9 mouse cellular contexts compared by ENCODE assay signal in the genomic region with DNA sequence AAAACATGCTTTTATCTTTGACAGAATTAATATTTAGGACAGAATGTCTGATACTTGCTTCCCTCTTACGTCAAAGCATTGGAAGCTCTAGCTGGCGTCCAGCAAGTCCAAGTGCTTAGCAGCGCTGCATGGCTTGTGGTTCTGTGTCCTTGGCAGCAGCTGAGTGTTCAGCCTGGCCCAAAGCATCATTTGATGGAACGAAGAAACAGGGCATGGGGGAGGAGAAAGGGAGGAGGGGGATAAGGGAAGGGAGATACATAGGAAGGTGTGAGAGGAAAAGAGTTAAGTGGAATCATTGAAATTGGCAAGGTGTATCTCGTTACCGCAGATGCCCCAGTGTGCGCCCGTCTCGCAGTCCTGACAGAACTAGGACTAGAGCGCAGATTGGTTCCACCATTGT.
DNase-seq lines count a peak whose midpoint lies in the region; ATAC-seq lines count a peak whose summit lies in the region.
"Had no signal": no experiment of that assay in that cellular context is flagged by ENCODE, and none has a peak within 500 bp of the region (broad histone marks: within the 10 kb centered on the region; RNA-seq: fewer than 3 reads in every experiment).

No protein-coding gene starts in this region.

- no peak overlapping the region for H3K9ac ChIP-seq in heart, embryonic 16.5 days (ENCODE audit: low read length)
- H3K9ac ChIP-seq in forebrain, embryonic 15.5 days (replicated peaks) = no peak overlapping the region
- H3K9ac ChIP-seq in intestine, embryonic 16.5 days (ENCODE audit: low read depth, low read length) = no peak overlapping the region
- H3K9ac ChIP-seq: liver, embryonic 15.5 days had no signal

- H3K4me3 ChIP-seq in heart, embryonic 16.5 days (ENCODE audit: low read length) = no peak overlapping the region
- no peak overlapping the region for H3K4me3 ChIP-seq in forebrain, embryonic 15.5 days
- no peak overlapping the region for H3K4me3 ChIP-seq in intestine, embryonic 16.5 days (ENCODE audit: low read length)
- H3K4me3 ChIP-seq: liver, embryonic 15.5 days had no signal

- peaks cover 20% of the 10 kb centered on the region for H3K4me1 ChIP-seq in heart, embryonic 16.5 days (ENCODE audit: control insufficient read depth, insufficient read depth, low read length)
- H3K4me1 ChIP-seq in forebrain, embryonic 15.5 days = no peaks in the 10 kb centered on the region
- no peaks in the 10 kb centered on the region for H3K4me1 ChIP-seq in intestine, embryonic 16.5 days (ENCODE audit: control insufficient read depth, insufficient read depth, low read length)
- H3K4me1 ChIP-seq: liver, embryonic 15.5 days had no signal

- ATAC-seq in heart, embryonic 16.5 days (replicated peaks; ENCODE audit: extremely low read depth, insufficient read depth, low FRiP score) = no peak
- ATAC-seq in forebrain, embryonic 15.5 days (replicated peaks) = no peak
- ATAC-seq in intestine, embryonic 16.5 days = no peak

- intact Hi-C loops in left cerebral cortex, postnatal 4 days (cut with DNase I) = no loop called here

- no peaks in the 10 kb centered on the region for H3K9me3 ChIP-seq in heart, embryonic 16.5 days (replicated peaks; ENCODE audit: control insufficient read depth, low read length)
- no peaks in the 10 kb centered on the region for H3K9me3 ChIP-seq in forebrain, embryonic 15.5 days
- no peaks in the 10 kb centered on the region for H3K9me3 ChIP-seq in intestine, embryonic 16.5 days (ENCODE audit: control insufficient read depth, low read length)
- H3K9me3 ChIP-seq: liver, embryonic 15.5 days had no signal

- H3K27me3 ChIP-seq in heart, embryonic 16.5 days (ENCODE audit: control insufficient read depth, insufficient read depth, low read length) = no peaks in the 10 kb centered on the region
- no peaks in the 10 kb centered on the region for H3K27me3 ChIP-seq in forebrain, embryonic 15.5 days
- no peaks in the 10 kb centered on the region for H3K27me3 ChIP-seq in intestine, embryonic 16.5 days (replicated peaks; ENCODE audit: control insufficient read depth, insufficient read depth, low read length)
- H3K27me3 ChIP-seq: liver, embryonic 15.5 days had no signal

- H3K27ac ChIP-seq in heart, embryonic 16.5 days (ENCODE audit: low read length) = peak overlapping the region; percentile 37; the same call in 1 of the 2 replicates
- H3K27ac ChIP-seq in forebrain, embryonic 15.5 days (replicated peaks) = no peak overlapping the region
- H3K27ac ChIP-seq in intestine, embryonic 16.5 days (ENCODE audit: low read length) = no peak overlapping the region
- H3K27ac ChIP-seq: liver, embryonic 15.5 days had no signal

- peak; percentile 11 for DNase-seq in left cerebral cortex, postnatal 4 days
- no peak for DNase-seq in left cerebral cortex, adult 11 months (ENCODE audit: low spot score)
- DNase-seq in cerebellum, postnatal 14 days = peak; percentile 64 to 80
- peak; percentile 36 for DNase-seq in lung, postnatal 36 days
- no peak for DNase-seq in frontal cortex, postnatal 25 days (ENCODE audit: low spot score in 2 of 2)

- H3K4me2 ChIP-seq in heart, embryonic 16.5 days (ENCODE audit: low read depth, low read length) = peak overlapping the region; percentile 16; the same call in 1 of the 2 replicates
- no peak overlapping the region for H3K4me2 ChIP-seq in forebrain, embryonic 15.5 days (replicated peaks)
- H3K4me2 ChIP-seq in intestine, embryonic 16.5 days (ENCODE audit: low read depth, low read length) = no peak overlapping the region
- H3K4me2 ChIP-seq: liver, embryonic 15.5 days had no signal

- WGBS in heart, embryonic 16.5 days = 75% methylated on average over 10 of the region's 10 CpGs
- WGBS in forebrain, embryonic 15.5 days = 78% methylated on average over 10 of the region's 10 CpGs
- 84% methylated on average over 10 of the region's 10 CpGs for WGBS in intestine, embryonic 16.5 days

- H3K36me3 ChIP-seq in heart, embryonic 16.5 days (ENCODE audit: control insufficient read depth, insufficient read depth) = no peaks in the 10 kb centered on the region
- H3K36me3 ChIP-seq in forebrain, embryonic 15.5 days = no peaks in the 10 kb centered on the region
- H3K36me3 ChIP-seq in intestine, embryonic 16.5 days (ENCODE audit: control insufficient read depth, insufficient read depth, low read length) = no peaks in the 10 kb centered on the region
- H3K36me3 ChIP-seq: liver, embryonic 15.5 days had no signal

Comparison
In these comparisons a context has a peak if more than half of its experiments do, and no peak if none do; other contexts are left out.
1. DNase-seq: peak in left cerebral cortex, postnatal 4 days (single experiment), cerebellum, postnatal 14 days (2 of 2) and lung, postnatal 36 days (single experiment); none in left cerebral cortex, adult 11 months (single experiment) and frontal cortex, postnatal 25 days (0 of 2).